Mouse (Mus musculus): ENCODE measurements around the gene Gm21319. TPM values are rescaled to one million over a fixed set of nuclear protein-coding genes. Genes with fewer than 3 reads are reported as not detected.
"Not testable (repeated sequence)": the region's sequence is repeated elsewhere in the genome, so short reads cannot be mapped to it uniquely, and the experiment has no call there.

Gm21319 gene
- not detected for total RNA-seq (2022)

GRCm38 (mm10) chr12:87775655-87776054 lies at the start of gene Gm21319:
Gene Gm21319, minus strand, starts transcription at chr12:87775755.
- not testable (repeated sequence) for DNase-seq (ENCODE audit: low spot score in 2 of 2)

DNA sequence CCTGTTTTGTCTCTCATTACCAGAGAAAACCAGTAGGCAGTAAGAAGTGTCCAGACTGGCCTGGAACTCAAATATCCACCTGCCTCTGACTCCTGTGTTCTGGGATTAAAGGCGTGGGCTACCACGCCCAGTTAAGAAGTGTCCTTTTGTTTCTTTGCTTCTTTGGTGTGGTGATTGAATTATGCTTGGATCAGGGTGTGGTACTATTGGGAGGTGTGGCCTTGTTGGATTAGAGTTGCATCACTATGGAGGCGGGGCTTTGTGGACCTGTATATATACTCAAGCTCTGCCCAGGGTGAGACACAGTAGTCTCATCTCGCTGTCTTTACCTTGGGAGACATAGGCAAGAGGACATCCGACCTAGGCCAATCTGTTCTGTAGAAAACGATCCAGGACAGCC lies 40.7 kb upstream of the Gm21319 start, which contains the start of gene BB287469:
Gene BB287469 (plus strand): TSS at position 301 of the 400 bp plus-strand sequence.
- DNase-seq (ENCODE audit: low spot score in 2 of 2) = not testable (repeated sequence)

DNA sequence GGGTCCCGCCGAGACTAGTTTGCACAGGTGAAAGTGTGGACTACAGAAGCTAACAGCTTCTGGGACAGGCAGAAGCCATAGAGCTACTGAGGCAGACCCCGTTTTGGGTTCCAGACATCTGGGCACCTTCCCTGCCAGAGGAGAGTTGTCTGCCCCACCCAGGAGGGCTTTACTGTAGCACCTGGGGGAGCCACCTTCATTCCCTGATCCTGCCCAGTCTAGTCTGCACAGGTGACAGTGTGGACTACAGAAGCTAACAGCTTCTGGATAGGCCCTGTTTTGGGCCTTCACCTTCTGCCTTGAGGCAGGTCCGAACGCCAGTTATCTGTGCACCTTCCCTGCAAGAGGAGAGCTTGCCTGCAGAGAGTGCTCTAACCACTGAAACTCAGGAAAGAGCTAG lies 22.4 kb upstream of the Gm21319 start:
- not testable (repeated sequence) for DNase-seq (ENCODE audit: low spot score in 2 of 2)

DNA sequence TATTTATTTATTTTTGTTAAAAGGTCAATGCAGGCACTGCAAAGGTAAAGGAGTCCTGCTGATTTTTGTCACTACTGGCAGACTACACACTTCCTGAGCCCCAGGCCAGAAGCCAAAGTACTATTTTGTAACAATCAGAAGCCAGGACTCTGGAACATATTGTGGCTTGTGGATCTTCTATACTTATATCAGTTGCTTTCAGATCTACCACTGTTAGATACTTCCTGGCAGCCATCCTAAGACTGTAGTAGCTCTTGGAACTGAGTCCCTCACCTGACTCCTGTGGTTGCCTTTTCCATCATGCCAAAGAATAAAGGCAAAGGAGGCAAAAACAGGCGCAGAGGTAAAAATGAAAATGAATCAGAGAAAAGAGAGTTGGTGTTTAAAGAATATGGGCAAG lies 19.7 kb upstream of the Gm21319 start, which contains the start of gene Gm21936:
Gene Gm21936 (plus strand): TSS at position 301 of the 400 bp plus-strand sequence.
- not testable (repeated sequence) for DNase-seq (ENCODE audit: low spot score in 2 of 2)

Other genes starting within 250 kb of the Gm21319 start
- gene Oog1, start 173.1 kb downstream of the Gm21319 start, total RNA-seq (2022) = not detected
- gene Gm4027, start 156.9 kb downstream of the Gm21319 start, total RNA-seq (2022) = not detected
- gene Gm16381, start 131.1 kb downstream of the Gm21319 start, total RNA-seq (2022) = not detected
- not detected for gene Gm21936, start 19.8 kb upstream of the Gm21319 start, total RNA-seq (2022)
- gene BB287469, start 40.8 kb upstream of the Gm21319 start, total RNA-seq (2022) = not detected
- gene Gm2001, start 66.6 kb upstream of the Gm21319 start, total RNA-seq (2022) = not detected
- gene Gm2016, start 98.3 kb upstream of the Gm21319 start, total RNA-seq (2022) = not detected
- not detected for gene Gm2022, start 119.6 kb upstream of the Gm21319 start, total RNA-seq (2022)
- gene Gm2035, start 144.1 kb upstream of the Gm21319 start, total RNA-seq (2022) = not detected
- not detected for gene Gm2042, start 178.3 kb upstream of the Gm21319 start, total RNA-seq (2022)
- gene Gm2075, start 236.1 kb upstream of the Gm21319 start, total RNA-seq (2022) = not detected
- gene Gm6803, start 243.0 kb upstream of the Gm21319 start, total RNA-seq (2022) = not detected

Measured in layer of hippocampus, adult 8-10 months (tissue).